Mouse (Mus musculus) kidney, adult 2 months (tissue): ENCODE results near the gene Il17rc.

Experiments used
- CTCF ChIP-seq: fragments of 200-500 bp; conservative IDR thresholded peaks from 2 replicates; pipeline ENCODE4 v1.5.1; 2011; ENCODE audit warnings: low read depth, mild to moderate bottlenecking, control low read depth, low read length, moderate library complexity, mixed read lengths; ENCODE audit not compliant: insufficient read depth, insufficient read length
- POLR2A ChIP-seq: fragments of 200-500 bp; IDR thresholded peaks from one replicate; pipeline ENCODE4 v1.6.1; 2011; ENCODE audit warnings: low read depth, low read length, control low read depth

DNA sequence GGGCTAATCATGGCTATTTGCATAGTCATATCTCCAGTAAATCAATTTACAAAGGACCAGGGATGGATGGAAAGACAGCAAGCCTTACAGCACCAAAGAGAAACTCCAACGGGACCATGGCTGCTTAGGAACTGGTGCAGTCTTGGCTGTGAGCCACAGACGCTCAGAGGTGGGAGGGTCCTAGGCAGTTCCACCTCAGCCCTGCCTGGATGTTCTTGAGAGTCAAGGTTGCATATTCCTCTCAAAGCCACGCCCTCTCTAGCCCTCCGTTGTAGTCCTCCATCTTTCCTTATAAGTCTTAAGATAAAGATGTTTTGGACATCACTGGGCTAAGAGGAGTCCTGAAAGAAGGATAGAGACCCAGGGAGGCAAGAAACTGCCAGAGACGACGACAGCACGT lies 7.2 kb upstream of the Il17rc start:
- no peak for TF ChIP-seq CTCF
- no peak for TF ChIP-seq POLR2A
